In genomic region chr2:103796211-103796860, GRCm38 (mm10) we compare ENCODE assay signal across 8 mouse cellular contexts. TPM values are rescaled to one million over a fixed set of nuclear protein-coding genes. Genes with fewer than 3 reads are reported as not detected.
DNase-seq lines count a peak whose midpoint lies in the region; ATAC-seq and TF ChIP-seq lines count a peak whose summit lies in the region.

No protein-coding gene starts in this region.

- DNase-seq in CD4-positive helper T cell, adult 2 months (ENCODE audit: low read depth, low spot score): peak; percentile 76
- DNase-seq in adrenal gland, postnatal 4 days (ENCODE audit: low spot score in 2 of 2): peak; percentile 34 to 39
- DNase-seq in kidney, postnatal 25 days: peak; percentile 68 to 85
- DNase-seq in neural tube, embryonic 11.5 days (ENCODE audit: low spot score): peak; percentile 69
- DNase-seq in stomach, postnatal 0 days (ENCODE audit: low spot score): peak; percentile 76

- no peaks in the 10 kb centered on the region for H3K9me3 ChIP-seq in erythroblast, embryonic 14.5 days (ENCODE audit: control insufficient read depth, low read length)
- H3K9me3 ChIP-seq in heart, embryonic 15.5 days (replicated peaks): no peaks in the 10 kb centered on the region
- no peaks in the 10 kb centered on the region for H3K9me3 ChIP-seq in liver, embryonic 16.5 days (replicated peaks; ENCODE audit: control insufficient read depth, low read length)
- H3K9me3 ChIP-seq in neural tube, embryonic 11.5 days (ENCODE audit: control insufficient read depth, low read length): no peaks in the 10 kb centered on the region
- no peaks in the 10 kb centered on the region for H3K9me3 ChIP-seq in stomach, postnatal 0 days (ENCODE audit: control insufficient read depth, low read length)

- no peak for TF ChIP-seq CTCF in stomach, postnatal 0 days (IDR thresholded peaks at IDR 0.05; ENCODE audit: low read depth)

- peaks cover 33% of the 10 kb centered on the region for H3K4me1 ChIP-seq in erythroblast, embryonic 14.5 days (ENCODE audit: control insufficient read depth)
- peaks cover 22% of the 10 kb centered on the region for H3K4me1 ChIP-seq in heart, embryonic 15.5 days (replicated peaks)
- H3K4me1 ChIP-seq in liver, embryonic 16.5 days (ENCODE audit: control insufficient read depth, low read depth, low read length): peaks cover 12% of the 10 kb centered on the region
- H3K4me1 ChIP-seq in neural tube, embryonic 11.5 days (ENCODE audit: control insufficient read depth, insufficient read depth, low read length): peaks cover 3% of the 10 kb centered on the region; the same call in 1 of the 2 replicates
- no peaks in the 10 kb centered on the region for H3K4me1 ChIP-seq in stomach, postnatal 0 days (replicated peaks; ENCODE audit: control insufficient read depth, insufficient read depth)

- ATAC-seq in heart, embryonic 15.5 days (replicated peaks; ENCODE audit: insufficient number of reproducible peaks, insufficient read depth, low FRiP score, low read depth): peak; percentile 53
- ATAC-seq in liver, embryonic 16.5 days (ENCODE audit: low read depth): peak; percentile 36
- peak; percentile 54 for ATAC-seq in neural tube, embryonic 11.5 days (ENCODE audit: insufficient read depth, low FRiP score, low TSS enrichment)
- ATAC-seq in stomach, postnatal 0 days (ENCODE audit: low FRiP score, low TSS enrichment): peak; percentile 48

- peaks cover 47% of the 10 kb centered on the region for H3K36me3 ChIP-seq in erythroblast, embryonic 14.5 days (ENCODE audit: control insufficient read depth)
- H3K36me3 ChIP-seq in heart, embryonic 15.5 days: peaks cover 17% of the 10 kb centered on the region
- peaks cover 11% of the 10 kb centered on the region for H3K36me3 ChIP-seq in liver, embryonic 16.5 days (ENCODE audit: control insufficient read depth, insufficient read depth)
- H3K36me3 ChIP-seq in neural tube, embryonic 11.5 days (ENCODE audit: control insufficient read depth, insufficient read depth, low read length): no peaks in the 10 kb centered on the region; the same call in 1 of the 2 replicates
- H3K36me3 ChIP-seq in stomach, postnatal 0 days (ENCODE audit: control insufficient read depth, insufficient read depth, low read length): no peaks in the 10 kb centered on the region; the same call in 1 of the 2 replicates

- peak overlapping the region; percentile 91 for H3K9ac ChIP-seq in heart, embryonic 15.5 days
- peak overlapping the region; percentile 98 for H3K9ac ChIP-seq in liver, embryonic 16.5 days (ENCODE audit: low read depth, low read length)
- H3K9ac ChIP-seq in neural tube, embryonic 11.5 days (ENCODE audit: low read length): peak overlapping the region; percentile 100
- H3K9ac ChIP-seq in stomach, postnatal 0 days (ENCODE audit: low read length): peak overlapping the region; percentile 94

- H3K4me3 ChIP-seq in erythroblast, embryonic 14.5 days (replicated peaks): peak overlapping the region; percentile 99
- peak overlapping the region; percentile 79 for H3K4me3 ChIP-seq in heart, embryonic 15.5 days
- H3K4me3 ChIP-seq in liver, embryonic 16.5 days (ENCODE audit: low read depth, low read length): peak overlapping the region; percentile 96
- H3K4me3 ChIP-seq in neural tube, embryonic 11.5 days (ENCODE audit: low read depth, low read length): peak overlapping the region; percentile 97
- H3K4me3 ChIP-seq in stomach, postnatal 0 days (ENCODE audit: low read depth, low read length): peak overlapping the region; percentile 95

- no peak for TF ChIP-seq EP300 in stomach, postnatal 0 days (optimal IDR thresholded peaks at IDR 0.05)

- under 1% methylated on average over 42 of the region's 42 CpGs for WGBS in heart, embryonic 15.5 days
- 0% methylated on average over 42 of the region's 42 CpGs for WGBS in liver, embryonic 16.5 days (ENCODE audit: insufficient replicate concordance)
- under 1% methylated on average over 42 of the region's 42 CpGs for WGBS in neural tube, embryonic 11.5 days
- WGBS in stomach, postnatal 0 days: under 1% methylated on average over 40 of the region's 42 CpGs

- peak overlapping the region; percentile 100 for H3K27ac ChIP-seq in heart, embryonic 15.5 days
- peak overlapping the region; percentile 99 for H3K27ac ChIP-seq in liver, embryonic 16.5 days (ENCODE audit: low read length)
- H3K27ac ChIP-seq in neural tube, embryonic 11.5 days (ENCODE audit: low read depth, low read length): peak overlapping the region; percentile 100
- peak overlapping the region; percentile 100 for H3K27ac ChIP-seq in stomach, postnatal 0 days (replicated peaks)

- H3K27me3 ChIP-seq in erythroblast, embryonic 14.5 days (ENCODE audit: control insufficient read depth): no peaks in the 10 kb centered on the region
- no peaks in the 10 kb centered on the region for H3K27me3 ChIP-seq in heart, embryonic 15.5 days
- H3K27me3 ChIP-seq in liver, embryonic 16.5 days (ENCODE audit: control insufficient read depth, insufficient read depth, low read depth, low read length): no peaks in the 10 kb centered on the region
- H3K27me3 ChIP-seq in neural tube, embryonic 11.5 days (ENCODE audit: control insufficient read depth, insufficient read depth, low read length): no peaks in the 10 kb centered on the region
- H3K27me3 ChIP-seq in stomach, postnatal 0 days (ENCODE audit: control insufficient read depth, insufficient read depth, low read length): no peaks in the 10 kb centered on the region

- H3K4me2 ChIP-seq in heart, embryonic 15.5 days: peak overlapping the region; percentile 76
- peak overlapping the region; percentile 96 for H3K4me2 ChIP-seq in liver, embryonic 16.5 days (ENCODE audit: low read depth, low read length)
- H3K4me2 ChIP-seq in neural tube, embryonic 11.5 days (ENCODE audit: low read depth): peak overlapping the region; percentile 34
- peak overlapping the region; percentile 76 for H3K4me2 ChIP-seq in stomach, postnatal 0 days (replicated peaks; ENCODE audit: low read depth)

RNA-seq across cellular contexts. Expression of gene Caprin1, which starts 1.1 kb away (rescaled TPM):
- total RNA-seq in adrenal gland, postnatal 4 days (2021): 100 to 1,000 TPM; 486 to 527 TPM
- polyA plus RNA-seq in erythroblast, embryonic 14.5 days (2012): 4.6 and 5.9 TPM in 2 replicates
- polyA plus RNA-seq in heart, embryonic 15.5 days (2015; fragmentation: Nextera tagmentation; extraction: Ambion mirVana): 172 and 198 TPM in 2 replicates
- polyA plus RNA-seq in liver, embryonic 16.5 days (2015; fragmentation: Nextera tagmentation; extraction: Ambion mirVana): 104 and 105 TPM in 2 replicates
- polyA plus RNA-seq in neural tube, embryonic 11.5 days (2014; fragmentation: Nextera tagmentation; extraction: Ambion mirVana): 624 and 649 TPM in 2 replicates
- 80.7 and 87.0 TPM in 2 replicates for polyA plus RNA-seq in stomach, postnatal 0 days (2015; fragmentation: Nextera tagmentation; extraction: Ambion mirVana)

RNA-seq across cellular contexts. Expression of gene Nat10, which starts 35.3 kb away (rescaled TPM):
- 10 to 100 TPM; 71.1 to 72.8 TPM for total RNA-seq in adrenal gland, postnatal 4 days (2021)
- polyA plus RNA-seq in erythroblast, embryonic 14.5 days (2012): 0.41 and 0.52 TPM in 2 replicates
- 10.9 and 15.3 TPM in 2 replicates for polyA plus RNA-seq in heart, embryonic 15.5 days (2015; fragmentation: Nextera tagmentation; extraction: Ambion mirVana)
- 10.8 and 12.0 TPM in 2 replicates for polyA plus RNA-seq in liver, embryonic 16.5 days (2015; fragmentation: Nextera tagmentation; extraction: Ambion mirVana)
- 25.6 and 26.7 TPM in 2 replicates for polyA plus RNA-seq in neural tube, embryonic 11.5 days (2014; fragmentation: Nextera tagmentation; extraction: Ambion mirVana)
- 8.8 and 8.9 TPM in 2 replicates for polyA plus RNA-seq in stomach, postnatal 0 days (2015; fragmentation: Nextera tagmentation; extraction: Ambion mirVana)

Comparison
In these comparisons a context has a peak if more than half of its experiments do, and no peak if none do; other contexts are left out.
1. Peak in every context shown above with its lines: DNase-seq, ATAC-seq, H3K4me3 ChIP-seq and H3K27ac ChIP-seq.
2. H3K4me2 ChIP-seq: peak in every context shown above with its lines; median percentile 96 in liver, embryonic 16.5 days; 76 in heart, embryonic 15.5 days; 76 in stomach, postnatal 0 days; 34 in neural tube, embryonic 11.5 days.
3. RNA of gene Caprin1, which starts 1.1 kb away (polyA plus RNA-seq): 624 to 649 TPM in neural tube, embryonic 11.5 days, 172 to 198 TPM in heart, embryonic 15.5 days, 104 to 105 TPM in liver, embryonic 16.5 days and 80.7 to 87.0 TPM in stomach, postnatal 0 days; 4.6 to 5.9 TPM in erythroblast, embryonic 14.5 days; every median in the first group is over 10 times any median in the second.